Mouse (Mus musculus): ENCODE measurements around the gene Pskh1. TPM values are rescaled to one million over a fixed set of nuclear protein-coding genes. Genes with fewer than 3 reads are reported as not detected.
A peak's percentile ranks its signal among the peaks of the same experiment; 100 is the strongest.

Pskh1 gene
- total RNA-seq (2015) (13.4 and 14.8 TPM in 2 replicates), total RNA-seq (2017) (19.9 and 20.2 TPM in 2 replicates)

DNA sequence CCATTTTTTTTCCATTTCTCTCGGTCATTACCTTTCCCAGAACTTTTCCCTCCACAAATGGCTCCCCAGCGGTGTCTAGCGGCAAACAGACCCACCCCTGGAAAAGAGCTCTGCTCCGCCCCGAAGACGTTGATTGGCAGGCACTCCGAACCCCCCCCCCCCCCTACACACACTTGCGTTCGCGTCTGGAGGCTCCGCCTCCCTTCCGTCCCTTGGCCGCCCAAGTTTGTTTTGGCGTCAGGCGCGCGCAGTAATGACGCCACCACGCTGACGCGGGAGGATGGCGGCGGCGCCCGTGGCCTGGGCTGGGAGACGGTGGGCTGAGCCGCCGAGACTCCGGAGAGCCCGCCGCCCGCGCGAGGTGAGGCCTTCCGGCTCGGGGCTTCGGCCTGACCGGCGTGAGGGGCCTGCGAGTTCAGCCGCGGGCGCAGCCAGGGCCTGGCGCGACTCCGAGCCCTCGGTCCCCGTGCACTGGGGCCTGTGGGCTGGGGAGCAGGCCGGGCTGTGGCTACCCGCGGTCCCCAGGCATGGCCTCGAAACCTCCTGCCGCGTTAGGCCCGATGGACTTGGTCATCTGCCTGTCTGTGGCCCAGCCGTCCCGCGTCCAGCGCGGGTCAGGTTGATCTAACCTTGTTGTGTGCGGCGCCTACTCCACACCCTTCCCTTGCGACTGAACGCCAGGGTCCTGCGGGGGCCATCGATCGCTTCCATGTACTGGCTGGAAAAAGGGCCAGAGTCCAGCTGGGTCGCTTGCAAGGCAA is at the start of gene Pskh1:
Gene Pskh1 (plus strand): TSS at position 262 of the 761 bp plus-strand sequence.
- ATAC-seq (replicated peaks; ENCODE audit: poor library complexity) = peak; percentile 95

DNA sequence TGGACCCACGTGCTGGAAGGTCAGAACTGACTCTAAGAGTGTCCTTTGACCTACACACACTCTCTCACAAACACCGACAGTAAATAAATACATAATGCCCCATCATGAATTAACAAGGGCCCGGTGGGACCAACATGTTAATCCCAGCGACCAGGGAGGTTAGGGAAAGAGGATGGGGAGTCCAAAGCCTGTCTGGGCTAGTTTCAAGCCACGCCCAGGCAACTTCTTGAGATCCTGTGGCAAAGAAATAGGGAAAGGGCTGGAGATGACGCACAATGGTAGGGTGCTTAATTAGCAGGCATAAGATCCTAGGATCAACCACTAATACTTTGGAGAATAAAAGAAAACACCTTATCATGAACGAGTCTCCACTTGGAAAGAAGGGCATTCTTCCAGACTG is 49.6 kb upstream of the Pskh1 start:
- ATAC-seq (replicated peaks; ENCODE audit: poor library complexity) = no peak

DNA sequence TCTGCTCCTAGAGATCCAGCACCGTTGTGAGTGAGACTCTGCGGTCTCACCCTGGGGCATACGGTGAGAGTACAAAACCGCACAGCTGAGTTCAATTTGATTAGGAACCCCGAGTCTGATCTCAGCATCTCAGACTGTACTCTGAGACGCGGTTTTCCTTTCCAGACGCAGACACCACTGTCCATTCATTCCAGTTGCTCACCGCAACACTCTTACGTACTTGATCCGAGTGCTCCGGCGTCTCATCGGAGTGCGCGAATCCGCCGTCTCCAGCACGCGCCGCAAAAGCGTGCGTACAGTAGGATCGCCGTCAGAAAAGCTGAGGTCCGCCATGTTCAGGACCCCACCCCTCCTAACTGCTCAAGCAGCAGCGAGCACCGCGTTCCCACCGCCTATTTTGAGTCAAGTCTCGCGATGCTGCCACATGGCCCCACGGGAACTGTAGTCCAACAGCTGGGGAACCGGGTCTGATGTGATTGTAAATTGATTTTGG is 48.5 kb upstream of the Pskh1 start:
- peak; percentile 79 for ATAC-seq (replicated peaks; ENCODE audit: poor library complexity)

DNA sequence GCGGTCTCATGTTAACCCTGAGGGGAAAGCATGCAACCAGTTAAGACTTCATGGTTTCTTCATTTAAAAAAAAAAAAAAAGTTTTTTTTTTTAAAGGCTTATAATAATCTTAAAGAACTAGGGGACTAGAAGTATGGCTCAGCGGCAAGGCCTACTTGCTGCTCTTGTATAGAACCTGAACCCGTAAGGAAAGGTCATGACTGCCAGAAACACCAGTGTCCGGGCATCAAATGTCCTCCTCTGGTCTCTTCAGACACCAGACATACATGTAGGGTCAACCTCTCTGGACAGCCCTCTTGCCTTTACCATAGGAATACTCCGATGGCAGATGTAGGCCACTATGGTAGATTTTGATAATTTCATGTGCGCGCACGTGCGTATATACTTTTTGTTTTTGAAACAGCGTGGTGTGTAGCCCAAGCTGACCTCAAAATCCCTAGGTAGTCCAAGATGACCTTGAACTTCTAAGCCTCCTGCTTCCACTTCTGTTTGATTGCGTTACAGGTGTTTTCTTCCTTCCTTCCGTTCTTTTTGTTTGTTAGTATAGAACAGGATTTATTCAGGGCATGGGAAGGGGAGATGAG is 48.0 kb upstream of the Pskh1 start:
- no peak for ATAC-seq (replicated peaks; ENCODE audit: poor library complexity)

DNA sequence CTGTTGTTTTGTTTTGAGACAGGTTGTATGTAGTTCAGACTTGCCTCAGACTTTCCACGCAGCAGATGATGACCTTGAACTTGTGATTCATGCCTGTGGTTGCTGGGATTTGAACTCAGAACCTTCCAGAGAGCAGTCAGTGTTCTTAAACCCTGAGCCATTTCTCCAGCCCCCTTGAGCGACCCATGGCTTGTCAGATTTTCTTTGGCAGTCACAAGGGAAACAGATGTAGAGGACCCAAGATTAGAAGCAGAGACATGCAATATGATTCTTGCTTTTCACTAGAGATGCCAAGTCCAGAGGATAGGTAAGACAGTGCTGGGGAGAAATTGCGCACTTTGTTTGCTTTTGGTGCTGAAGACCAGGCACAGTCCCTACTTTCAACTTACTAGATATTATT is 47.1 kb upstream of the Pskh1 start, which contains the start of gene Cenpt:
Gene Cenpt (minus strand): TSS at position 101 of the 400 bp plus-strand sequence.
- no peak for ATAC-seq (replicated peaks; ENCODE audit: poor library complexity)

DNA sequence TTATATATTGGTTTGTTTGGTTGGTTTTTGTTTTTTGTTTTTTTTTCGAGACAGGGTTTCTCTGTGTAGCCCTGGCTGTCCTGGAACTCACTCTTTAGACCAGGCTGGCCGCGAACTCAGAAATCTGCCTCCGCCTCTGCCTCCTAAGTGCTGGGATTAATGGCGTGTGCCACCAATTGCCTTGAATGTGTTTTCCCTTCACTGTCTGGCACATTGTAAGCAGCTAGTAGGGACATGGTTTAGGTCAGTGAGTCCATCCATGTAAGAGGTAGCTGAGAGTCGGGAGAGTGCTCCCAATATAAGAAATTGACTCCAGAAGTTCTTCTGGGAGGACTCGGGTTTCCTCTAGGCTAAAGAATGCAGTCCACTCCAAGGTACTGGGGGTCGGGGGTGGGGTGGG is 45.9 kb upstream of the Pskh1 start:
- ATAC-seq (replicated peaks; ENCODE audit: poor library complexity) = no peak

DNA sequence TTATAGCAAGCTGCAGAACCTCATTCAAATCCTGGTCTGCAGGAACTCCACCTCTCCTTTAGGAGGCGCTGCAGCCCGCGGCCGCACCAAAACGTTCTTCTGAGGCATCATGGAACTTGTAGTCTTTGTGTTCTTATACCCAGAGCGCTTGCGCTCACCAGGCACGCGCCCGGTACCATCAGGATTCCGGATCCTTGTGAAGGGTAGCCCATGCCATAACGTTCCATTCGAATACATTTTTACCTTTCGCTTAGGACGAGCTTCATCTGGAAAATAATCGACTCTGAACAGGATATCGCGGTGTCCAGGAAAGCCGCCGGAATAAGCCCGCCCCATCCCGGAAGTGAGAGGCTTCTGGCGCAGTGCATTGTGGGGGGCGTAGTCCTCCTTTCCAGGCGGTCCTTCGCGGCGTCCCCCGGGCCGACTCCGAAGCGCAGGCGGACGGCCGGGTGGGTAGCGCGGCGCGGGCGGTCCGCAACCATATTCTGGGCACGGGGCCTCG is 45.5 kb upstream of the Pskh1 start, which contains the start of gene Thap11:
Gene Thap11 (plus strand): TSS at position 418 of the 502 bp plus-strand sequence.
- ATAC-seq (replicated peaks; ENCODE audit: poor library complexity) = peak; percentile 62

DNA sequence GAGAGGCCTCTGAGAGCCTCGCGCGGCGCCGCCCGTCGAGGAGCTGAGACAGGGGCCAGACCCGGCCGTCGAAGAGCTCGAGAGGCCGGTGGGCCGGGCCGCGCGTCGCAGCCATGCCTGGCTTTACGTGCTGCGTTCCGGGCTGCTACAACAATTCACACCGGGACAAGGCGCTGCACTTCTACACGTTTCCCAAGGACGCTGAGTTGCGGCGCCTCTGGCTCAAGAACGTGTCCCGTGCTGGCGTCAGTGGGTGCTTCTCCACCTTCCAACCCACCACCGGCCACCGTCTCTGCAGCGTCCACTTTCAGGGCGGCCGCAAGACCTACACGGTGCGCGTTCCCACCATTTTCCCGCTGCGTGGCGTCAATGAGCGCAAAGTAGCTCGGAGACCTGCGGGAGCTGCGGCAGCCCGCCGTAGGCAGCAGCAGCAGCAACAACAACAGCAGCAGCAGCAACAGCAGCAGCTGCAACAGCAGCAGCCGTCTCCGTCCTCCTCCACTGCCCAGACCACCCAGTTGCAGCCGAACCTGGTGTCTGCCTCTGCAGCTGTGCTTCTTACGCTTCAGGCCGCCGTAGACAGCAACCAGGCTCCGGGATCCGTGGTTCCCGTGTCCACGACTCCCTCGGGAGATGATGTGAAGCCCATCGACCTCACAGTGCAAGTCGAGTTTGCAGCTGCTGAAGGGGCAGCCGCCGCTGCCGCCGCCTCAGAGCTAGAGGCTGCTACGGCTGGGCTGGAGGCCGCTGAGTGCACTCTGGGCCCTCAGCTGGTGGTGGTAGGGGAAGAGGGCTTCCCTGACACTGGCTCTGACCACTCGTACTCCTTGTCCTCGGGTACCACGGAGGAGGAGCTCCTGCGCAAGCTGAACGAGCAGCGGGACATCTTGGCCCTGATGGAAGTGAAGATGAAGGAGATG is 44.7 kb upstream of the Pskh1 start:
- no peak for ATAC-seq (replicated peaks; ENCODE audit: poor library complexity)

DNA sequence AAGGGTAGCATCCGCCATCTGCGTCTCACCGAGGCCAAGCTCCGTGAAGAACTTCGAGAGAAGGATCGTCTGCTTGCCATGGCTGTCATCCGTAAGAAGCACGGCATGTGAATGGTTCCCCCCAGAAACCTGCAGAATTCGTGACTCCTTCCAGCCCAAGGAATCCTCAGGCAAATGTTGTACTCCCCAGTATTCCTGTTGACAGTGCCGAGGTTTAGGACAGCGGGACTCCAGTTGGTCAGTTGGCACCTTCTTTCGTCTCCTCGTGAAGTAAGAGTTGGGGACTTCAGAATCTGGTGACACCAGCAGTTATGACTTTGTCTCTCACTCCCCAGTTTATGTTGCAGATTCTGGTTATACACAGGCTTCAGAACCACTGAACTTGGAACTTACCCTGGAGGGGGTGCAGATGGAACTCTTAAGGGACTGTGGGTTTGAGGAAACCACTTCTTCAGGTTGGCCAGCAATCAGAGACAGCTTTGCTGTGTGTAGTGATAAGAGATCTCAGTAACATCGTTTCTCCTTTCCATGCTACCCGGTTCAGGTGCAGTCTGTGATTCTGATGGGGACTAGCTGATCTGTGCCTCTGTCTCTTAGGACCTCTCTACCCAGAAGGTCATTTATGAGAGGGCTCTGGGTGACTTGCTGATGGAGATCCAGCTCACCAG is 43.9 kb upstream of the Pskh1 start:
- no peak for ATAC-seq (replicated peaks; ENCODE audit: poor library complexity)

DNA sequence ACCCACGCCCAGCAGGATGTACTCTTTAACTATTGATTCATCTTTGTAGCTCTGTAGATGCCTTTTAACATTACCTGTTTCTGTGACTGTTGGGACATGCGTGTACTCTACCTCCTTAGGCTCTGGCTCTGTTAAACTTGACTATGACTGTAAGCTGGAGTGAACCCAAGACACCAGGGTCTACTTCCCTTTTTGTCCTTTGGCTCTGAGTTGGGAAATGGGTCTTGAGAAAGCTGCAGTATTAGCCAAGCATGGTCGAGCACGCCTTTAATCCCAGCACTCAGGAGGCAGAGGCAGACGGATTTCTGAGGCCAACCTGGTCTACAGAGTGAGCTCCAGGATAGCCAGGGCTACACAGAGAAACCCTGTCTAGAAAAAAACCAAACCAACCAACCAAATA is 41.7 kb upstream of the Pskh1 start:
- peak; percentile 15 for ATAC-seq (replicated peaks; ENCODE audit: poor library complexity)

DNA sequence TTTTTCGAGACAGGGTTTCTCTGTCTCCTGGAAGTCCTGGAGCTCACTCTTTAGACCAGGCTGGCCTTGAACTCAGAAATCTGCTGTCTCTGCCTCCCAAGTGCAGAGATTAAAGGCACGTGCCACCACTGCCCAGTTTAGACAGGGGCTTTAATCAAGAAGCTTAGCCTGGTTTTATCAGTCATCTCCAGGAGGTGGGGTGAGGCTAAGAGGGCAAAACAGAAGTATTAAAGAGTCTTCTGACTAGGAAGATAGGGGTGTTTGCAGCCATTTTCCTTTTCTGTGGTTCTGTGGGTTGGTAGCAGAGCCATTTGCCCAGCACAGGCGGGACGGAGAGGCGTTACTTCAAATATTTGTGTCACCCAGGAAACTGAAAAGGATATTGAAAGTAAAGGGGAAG is 40.9 kb upstream of the Pskh1 start:
- peak; percentile 19 for ATAC-seq (replicated peaks; ENCODE audit: poor library complexity)

DNA sequence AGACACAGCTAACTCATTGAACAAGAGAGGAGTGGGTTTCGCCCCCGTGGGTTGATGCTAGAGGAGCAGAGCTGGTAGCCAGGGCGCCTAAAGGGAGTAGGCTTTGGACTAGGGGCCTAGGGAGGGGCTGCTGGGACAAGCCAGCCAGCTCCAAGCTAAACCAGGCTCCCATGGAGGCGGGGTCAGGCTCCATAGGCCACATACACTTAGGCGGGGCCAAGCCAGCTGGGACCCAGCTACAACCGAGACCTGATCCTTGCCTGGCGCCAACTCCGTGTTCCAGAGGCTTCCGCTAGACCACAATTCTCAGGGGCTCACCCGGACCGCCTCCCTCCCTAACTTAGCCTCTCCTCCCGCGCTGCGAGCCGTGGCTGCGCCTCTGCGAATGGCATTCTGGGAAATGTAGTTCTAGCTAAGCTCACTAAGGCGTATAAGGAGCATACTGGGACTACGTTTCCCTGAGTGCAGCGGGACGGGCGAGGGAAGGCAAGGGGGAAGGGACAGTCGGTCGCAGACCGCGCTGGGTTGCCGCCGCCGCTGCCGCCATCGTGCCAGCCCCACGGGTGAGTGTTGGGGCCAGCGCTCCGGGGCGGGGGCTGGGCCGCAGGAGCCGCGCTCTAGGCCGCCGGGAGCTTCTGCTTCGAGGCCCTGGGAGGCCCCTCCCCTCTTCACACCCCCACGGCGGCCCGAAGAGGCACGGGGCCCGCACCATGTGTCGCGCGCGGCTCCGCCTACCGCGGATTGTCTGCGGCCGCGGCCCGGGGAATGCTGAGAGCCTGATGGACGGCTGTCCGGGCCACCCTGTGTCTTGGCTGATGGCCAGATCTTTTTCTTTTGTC is 39.9 kb upstream of the Pskh1 start, which contains the start of gene Nutf2:
Gene Nutf2 (plus strand): TSS at position 438 of the 839 bp plus-strand sequence.
- ATAC-seq (replicated peaks; ENCODE audit: poor library complexity) = peak; percentile 84

DNA sequence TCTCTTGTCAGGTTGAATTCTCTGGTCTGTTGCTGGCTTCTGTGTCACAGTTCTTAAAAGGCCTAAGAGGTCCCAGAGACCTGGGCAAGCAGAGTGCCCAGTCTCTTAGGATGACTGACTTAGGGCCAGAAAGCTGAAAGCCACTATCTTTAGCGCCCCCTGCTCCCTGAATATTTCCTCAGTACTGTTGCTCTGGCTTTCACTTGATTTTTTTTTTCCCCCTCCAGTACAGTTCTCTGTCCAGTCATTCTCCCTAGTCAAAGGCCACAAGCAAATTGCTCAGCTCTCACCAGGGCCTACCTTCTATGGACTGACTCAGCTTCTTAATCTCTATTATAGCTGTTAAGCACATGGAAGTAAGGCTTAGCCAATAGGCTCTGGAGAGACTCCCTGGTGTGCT is 38.3 kb upstream of the Pskh1 start:
- ATAC-seq (replicated peaks; ENCODE audit: poor library complexity) = no peak

DNA sequence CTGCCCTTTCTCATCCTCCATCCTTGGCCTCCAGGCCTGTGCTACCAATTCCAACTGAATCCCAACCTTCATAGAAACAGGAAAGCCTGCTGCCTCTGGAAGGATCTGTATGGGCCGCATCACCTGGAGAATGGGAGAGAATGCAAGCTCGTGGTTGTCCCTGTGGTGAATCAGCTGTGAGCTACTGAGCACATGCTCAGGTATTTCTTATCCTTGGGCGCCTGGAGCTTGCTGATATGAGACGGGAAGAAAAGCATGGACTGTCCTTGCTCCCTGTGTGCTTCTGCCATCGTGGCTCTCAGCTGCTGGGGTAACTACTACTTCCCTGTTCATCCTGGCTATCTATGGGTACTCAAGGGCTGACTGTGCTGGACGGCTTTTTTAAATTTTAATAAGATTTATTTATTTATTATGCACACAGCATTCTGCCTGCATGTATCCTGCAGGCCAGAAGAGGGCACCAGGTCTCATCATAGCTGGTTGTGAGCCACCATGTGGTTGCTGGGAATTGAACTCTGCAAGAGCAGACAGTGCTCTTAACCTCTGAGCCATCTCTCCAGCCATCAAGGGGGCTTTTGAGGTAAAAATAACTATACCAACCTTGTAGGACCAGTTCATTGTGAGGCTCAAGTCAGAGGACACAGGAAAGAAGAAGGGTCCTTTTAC is 33.7 kb upstream of the Pskh1 start:
- ATAC-seq (replicated peaks; ENCODE audit: poor library complexity) = peak; percentile 12; the same call in 1 of the 2 replicates

DNA sequence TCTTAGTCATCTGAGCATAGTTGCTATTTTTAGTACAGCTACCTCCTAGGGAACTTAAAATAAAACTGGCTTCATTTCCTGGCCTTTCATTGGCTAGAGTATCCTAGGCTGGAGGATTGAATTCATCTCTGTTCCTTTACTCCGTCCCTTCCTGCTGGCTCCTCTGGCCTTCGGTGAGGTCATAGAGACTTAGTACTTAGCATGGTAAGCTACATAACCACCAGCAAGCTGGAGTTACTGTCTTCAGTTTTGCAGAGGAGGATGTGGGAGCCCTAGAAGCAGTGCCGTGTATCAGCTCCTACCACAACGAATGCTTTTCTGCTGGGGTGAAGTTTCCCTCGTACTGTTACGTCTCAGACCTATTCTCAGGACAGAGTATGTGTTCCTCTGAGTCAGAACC is 25.9 kb upstream of the Pskh1 start:
- no peak for ATAC-seq (replicated peaks; ENCODE audit: poor library complexity)

DNA sequence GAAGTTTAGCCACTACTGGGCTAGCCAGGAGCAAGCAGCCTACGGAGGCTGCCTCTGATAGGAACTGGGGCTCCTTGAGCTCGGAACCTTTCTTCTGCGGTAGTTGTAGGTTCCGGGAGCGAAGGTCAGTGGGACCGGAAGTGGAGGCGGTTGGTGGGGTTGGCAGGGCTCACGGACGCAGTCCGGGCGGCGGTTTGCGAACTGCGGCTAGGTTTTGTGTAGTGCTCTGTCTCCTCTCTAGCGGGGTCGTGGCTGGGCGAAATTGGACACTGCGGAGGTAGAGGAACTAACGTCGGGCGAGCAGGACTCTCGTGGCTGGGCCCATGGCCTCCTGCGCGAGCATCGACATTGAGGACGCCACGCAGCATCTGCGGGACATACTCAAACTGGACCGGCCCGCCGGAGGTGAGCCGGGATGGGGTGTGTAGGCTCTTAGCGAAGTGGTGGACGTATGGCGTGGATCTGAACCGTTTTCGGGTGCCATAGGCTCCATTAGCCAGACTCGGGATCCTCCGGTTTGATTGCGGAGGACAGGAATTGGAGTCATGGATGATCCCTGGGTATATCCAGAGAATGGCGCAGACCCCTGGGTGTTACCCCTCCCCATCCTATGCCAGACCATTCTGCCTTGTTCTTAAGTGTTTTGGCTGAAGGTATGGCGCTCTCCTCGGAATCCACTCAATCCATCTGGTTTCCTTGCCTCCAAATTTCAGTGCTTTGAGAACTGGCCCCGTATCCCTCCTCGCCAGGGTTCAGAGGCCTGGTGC is 19.3 kb upstream of the Pskh1 start, which contains the start of gene Edc4:
Gene Edc4 (plus strand): TSS at position 128 of the 767 bp plus-strand sequence.
- ATAC-seq (replicated peaks; ENCODE audit: poor library complexity) = peak; percentile 99

DNA sequence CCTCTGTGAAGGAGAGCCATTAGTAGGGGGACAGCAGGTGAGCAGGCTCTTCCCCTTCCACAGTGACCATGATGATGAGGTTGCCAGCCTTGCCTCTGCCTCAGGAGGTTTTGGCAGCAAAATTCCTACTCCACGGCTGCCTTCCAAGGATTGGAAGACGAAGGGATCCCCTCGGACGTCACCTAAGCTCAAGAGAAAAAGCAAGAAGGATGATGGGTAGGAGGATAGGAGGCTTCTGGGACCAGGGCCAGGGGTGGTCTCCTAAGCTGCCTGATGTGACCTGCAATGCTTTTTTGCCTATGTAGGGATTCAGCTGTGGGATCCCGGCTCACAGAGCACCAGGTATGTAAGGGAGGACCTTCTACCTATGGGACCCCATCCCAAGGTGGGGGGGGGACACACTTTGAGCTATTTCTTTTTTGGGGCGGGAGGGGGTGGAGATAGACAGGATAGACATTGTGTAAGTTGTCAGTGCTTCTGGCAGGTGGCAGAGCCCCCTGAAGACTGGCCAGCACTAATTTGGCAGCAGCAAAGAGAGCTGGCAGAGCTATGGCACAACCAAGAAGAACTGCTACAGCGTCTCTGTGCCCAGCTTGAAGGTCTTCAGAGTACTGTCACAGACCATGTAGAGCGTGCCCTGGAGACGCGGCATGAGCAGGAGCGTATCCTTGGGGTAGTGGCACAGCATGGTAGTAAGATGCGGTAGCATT is 10.3 kb upstream of the Pskh1 start:
- no peak for ATAC-seq (replicated peaks; ENCODE audit: poor library complexity)
